Mouse (Mus musculus): ENCODE results near the gene Cnga3. TPM values are rescaled to one million over a fixed set of nuclear protein-coding genes. Genes with fewer than 3 reads are reported as not detected.
A peak's percentile ranks its signal among the peaks of the same experiment; 100 is the strongest.

Cnga3 gene
- total RNA-seq, 2 experiments from 2014 or later = not detected

- ATAC-seq (replicated peaks; ENCODE audit: low FRiP score, poor library complexity, severe bottlenecking) = no peak
These were observed 44.2 kb downstream of the Cnga3 start for GRCm38 (mm10) chr1:37258443-37258842.

- no peak for ATAC-seq (replicated peaks; ENCODE audit: low FRiP score, poor library complexity, severe bottlenecking)
These were observed 58.2 kb downstream of the Cnga3 start for GRCm38 (mm10) chr1:37272464-37272863.

- no peak for ATAC-seq (replicated peaks; ENCODE audit: low FRiP score, poor library complexity, severe bottlenecking)
These were observed 72.3 kb downstream of the Cnga3 start for GRCm38 (mm10) chr1:37286556-37286955.

DNA sequence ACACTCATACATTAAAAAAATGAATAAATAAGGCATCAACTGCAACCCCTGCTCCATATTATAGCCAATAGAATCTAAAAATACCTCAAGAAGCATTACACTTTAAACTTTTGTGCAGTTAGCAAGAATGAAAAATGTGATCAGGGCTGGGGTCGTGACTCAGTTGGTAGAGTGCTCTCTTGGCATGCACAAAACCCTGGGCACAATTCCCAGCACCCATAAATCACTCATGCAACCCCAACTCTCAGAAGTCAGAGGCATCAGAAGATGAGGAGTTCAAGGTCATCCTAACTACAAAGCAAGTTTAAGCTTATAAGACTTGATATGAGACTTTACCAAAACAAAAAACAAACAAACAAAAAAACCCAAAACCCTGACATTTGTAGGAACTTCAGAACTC lies 73.5 kb downstream of the Cnga3 start:
- ATAC-seq (replicated peaks; ENCODE audit: low FRiP score, poor library complexity, severe bottlenecking) = no peak

DNA sequence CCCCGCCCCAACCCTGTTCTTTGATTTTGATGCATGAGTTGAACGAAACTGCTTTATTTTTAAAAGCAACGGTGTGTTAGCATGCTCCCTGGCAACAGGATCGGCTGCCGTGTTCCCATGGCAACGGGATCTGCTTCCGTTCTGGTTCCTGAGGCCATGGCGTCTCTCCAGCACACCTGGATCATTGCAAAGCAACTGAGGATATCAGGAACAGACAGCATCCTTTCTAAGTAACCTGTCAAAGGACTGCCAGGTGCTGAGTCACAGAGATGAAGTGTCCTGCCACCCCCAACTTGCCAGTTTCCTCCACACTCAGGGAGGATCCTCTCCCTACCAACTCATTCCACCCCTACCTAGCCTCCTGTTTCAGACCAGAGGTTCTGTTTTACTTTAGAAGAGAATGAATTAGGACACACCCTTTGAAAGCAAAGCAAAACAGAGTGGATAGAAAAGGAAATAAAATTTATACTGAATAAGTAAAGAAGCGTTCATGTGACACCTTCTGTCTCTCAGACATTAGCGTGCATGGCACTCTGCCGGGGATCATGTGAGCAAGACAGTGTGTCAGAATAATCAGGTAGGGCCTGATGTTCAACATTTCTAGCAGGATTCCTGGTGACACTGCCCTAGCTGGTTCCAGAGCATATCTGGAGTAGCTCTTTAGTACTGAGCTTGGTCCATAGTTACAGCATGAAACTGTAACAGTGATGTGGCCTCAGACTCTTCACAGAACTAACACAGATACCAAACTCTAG lies 74.1 kb downstream of the Cnga3 start:
- no peak for ATAC-seq (replicated peaks; ENCODE audit: low FRiP score, poor library complexity, severe bottlenecking)

DNA sequence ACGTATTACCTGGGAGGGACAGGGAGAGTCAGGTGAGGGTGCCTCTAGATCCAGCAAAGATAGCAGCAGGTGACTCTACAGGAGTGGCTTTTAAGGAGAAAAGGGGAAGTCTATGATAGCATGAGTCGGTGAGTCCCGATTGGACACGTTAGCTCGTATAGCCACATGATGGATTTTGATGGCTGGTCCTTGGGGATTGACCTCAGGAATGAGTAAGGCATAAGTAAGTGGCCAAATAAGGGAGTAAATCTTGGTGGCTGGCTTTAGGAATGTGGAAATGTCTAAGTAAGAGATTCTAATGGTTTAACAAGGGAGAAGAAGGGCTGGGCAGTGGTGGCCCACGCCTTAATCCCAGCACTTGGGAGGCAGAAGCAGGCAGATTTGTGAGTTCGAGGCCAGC lies 74.7 kb downstream of the Cnga3 start:
- ATAC-seq (replicated peaks; ENCODE audit: low FRiP score, poor library complexity, severe bottlenecking) = no peak

- no peak for ATAC-seq (replicated peaks; ENCODE audit: low FRiP score, poor library complexity, severe bottlenecking)
These were observed 82.2 kb downstream of the Cnga3 start for GRCm38 (mm10) chr1:37296414-37296813.

DNA sequence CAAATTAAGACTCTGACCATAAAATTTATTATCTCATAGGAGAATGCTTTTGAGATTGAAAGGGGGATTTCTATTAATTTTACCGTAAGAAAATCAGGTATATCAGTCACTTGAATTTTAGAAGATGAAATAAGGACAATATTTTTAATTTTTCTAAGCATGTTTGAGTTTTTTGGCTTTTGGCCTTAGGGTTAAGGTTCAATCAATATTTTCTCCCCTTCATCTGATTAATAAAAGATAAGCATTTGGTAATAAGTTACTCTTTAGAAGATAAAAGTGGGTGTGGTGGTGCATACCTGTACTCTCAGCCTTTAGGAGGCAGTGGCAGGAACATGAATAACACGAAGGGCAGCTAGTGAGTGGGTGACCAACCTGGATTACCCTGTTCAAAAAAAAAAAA lies 84.7 kb downstream of the Cnga3 start:
- ATAC-seq (replicated peaks; ENCODE audit: low FRiP score, poor library complexity, severe bottlenecking) = no peak

GRCm38 (mm10) chr1:37299540-37300491 lies 85.6 kb downstream of the Cnga3 start, which contains the start of gene Inpp4a:
TSS of gene Inpp4a (plus strand) at chr1:37299865.
- peak; percentile 81 for ATAC-seq (replicated peaks; ENCODE audit: low FRiP score, poor library complexity, severe bottlenecking)

DNA sequence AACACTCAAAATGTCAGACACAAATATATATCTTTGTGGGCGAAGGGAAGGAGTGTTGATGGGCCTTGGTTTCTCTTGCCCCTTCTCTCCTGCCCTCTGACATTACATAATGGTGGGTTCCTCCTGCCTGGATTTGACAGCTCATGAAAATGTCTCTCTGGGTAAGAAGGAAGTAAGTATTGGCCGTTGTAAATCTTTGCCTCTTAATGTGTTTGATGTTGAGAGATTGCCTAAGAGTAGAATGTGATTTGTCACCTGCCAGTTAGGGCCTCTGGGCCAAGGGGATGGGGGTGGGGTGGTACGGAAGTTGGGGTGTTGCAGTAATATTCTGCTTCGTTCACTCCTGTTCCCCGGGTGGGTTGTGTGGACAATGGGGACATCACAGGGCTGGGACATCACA lies 86.4 kb downstream of the Cnga3 start:
- no peak for ATAC-seq (replicated peaks; ENCODE audit: low FRiP score, poor library complexity, severe bottlenecking)

- ATAC-seq (replicated peaks; ENCODE audit: low FRiP score, poor library complexity, severe bottlenecking) = no peak
These were observed 88.6 kb downstream of the Cnga3 start for GRCm38 (mm10) chr1:37302801-37303200.

DNA sequence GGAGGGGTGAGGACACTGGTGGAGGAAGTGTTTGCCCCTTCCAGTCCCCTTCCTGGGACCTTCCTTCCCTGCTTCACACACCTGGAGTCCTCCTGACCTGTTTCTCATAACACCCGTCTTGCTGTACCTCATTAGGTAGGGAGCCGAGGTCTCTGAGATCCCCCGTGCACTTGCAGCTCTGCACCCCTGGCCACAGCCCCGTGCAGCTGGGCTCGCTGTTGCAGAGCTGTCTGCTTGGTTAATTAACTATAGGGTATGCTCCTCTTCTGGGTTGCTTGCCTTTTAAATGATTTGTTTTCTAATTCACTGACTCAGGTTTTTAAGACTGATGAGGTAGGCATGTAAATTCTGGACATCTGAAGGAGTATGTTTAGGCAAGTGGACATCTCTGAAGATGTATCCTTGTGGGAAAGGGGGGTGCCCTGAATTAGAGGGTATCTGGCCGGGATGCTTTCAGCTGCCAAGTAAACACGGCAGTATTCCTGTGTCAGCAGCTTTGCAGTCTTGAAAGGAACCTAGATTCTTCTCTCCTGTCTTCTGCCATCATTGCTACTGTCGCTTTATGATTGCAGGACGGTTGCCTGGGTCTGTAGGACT lies 91.6 kb downstream of the Cnga3 start:
- ATAC-seq (replicated peaks; ENCODE audit: low FRiP score, poor library complexity, severe bottlenecking) = no peak

DNA sequence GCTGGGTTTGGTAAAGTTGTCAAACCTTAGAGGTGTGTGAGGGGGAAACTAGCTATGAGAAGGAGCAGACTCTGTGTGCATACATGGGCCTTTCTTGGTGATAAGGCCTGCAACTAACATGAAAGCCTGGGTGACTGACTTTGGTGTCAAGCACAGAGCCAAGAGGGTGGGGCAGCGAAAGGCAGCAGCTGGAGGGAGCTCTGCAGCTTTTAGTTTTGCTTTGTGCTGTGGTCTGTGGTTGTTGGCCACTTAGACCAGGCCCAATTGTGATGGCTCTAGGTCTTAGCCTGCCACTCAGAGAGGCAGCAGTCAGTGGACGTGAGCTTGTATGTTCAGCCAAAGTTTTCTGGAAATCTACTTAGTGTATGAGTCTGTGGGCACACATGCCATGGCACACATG lies 93.4 kb downstream of the Cnga3 start:
- ATAC-seq (replicated peaks; ENCODE audit: low FRiP score, poor library complexity, severe bottlenecking) = no peak

DNA sequence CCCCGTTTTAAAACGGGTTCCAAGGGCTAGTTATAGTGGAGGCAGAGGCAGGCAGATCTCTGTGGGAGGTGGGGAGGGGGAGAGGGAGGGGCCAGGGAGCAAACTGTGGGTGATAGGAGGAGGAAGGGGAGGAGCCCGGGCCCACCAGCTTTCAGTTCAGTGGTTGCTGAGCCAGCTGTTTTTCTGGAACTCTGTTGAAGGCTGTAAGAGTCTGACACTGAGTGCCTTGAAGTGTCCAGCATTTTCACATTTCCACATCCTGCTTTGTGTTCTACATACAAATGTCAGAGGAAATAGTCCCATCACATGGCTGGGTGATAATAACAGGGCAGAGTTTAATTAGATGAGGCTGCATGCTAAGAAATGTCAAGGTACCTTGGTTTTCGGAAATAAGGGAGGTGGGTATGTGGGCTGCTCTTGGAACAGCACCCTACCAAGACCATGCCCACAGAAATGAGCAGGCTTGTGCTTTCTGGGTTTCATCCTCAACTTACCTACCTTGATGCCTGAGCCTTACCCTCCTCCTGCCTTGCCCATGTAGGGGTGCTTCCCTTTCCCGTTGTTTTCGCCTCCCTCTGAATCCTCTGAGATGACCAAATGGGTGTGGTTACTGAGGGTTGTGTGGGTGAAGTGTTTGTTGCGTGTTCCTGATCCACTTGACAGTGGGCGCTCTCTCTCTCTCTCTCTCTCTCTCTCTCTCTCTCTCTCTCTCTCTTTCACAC lies 93.9 kb downstream of the Cnga3 start:
- ATAC-seq (replicated peaks; ENCODE audit: low FRiP score, poor library complexity, severe bottlenecking) = no peak

GRCm38 (mm10) chr1:37308743-37309100 lies 94.5 kb downstream of the Cnga3 start:
- ATAC-seq (replicated peaks; ENCODE audit: low FRiP score, poor library complexity, severe bottlenecking) = no peak

GRCm38 (mm10) chr1:37309939-37310515 lies 95.8 kb downstream of the Cnga3 start:
- ATAC-seq (replicated peaks; ENCODE audit: low FRiP score, poor library complexity, severe bottlenecking) = no peak

Measured in erythroid progenitor cell, adult 5-6 weeks (primary cell).